Mouse (Mus musculus) lung, adult 2 months (tissue): ENCODE measurements around the gene Baz2b. TPM values are rescaled to one million over a fixed set of nuclear protein-coding genes. Genes with fewer than 3 reads are reported as not detected.

Experiments
- DNase-seq: peaks from one replicate; pipeline ENCODE4 v3.0.0; 2022
- H3K4me1 ChIP-seq: fragments of 200-500 bp; 2 replicates; pipeline ENCODE4 v1.6.1; 2011; ENCODE audit warnings: low read length; ENCODE audit not compliant: control insufficient read depth, insufficient read depth
- H3K4me3 ChIP-seq: fragments of 200-500 bp; replicated peaks from 2 replicates; pipeline ENCODE3; 2011; ENCODE audit warnings: low read depth, mild to moderate bottlenecking, control low read depth, low read length; ENCODE audit errors: extremely low read depth
- CTCF ChIP-seq: fragments of 200-500 bp; IDR thresholded peaks from 2 replicates; pipeline ENCODE4 v1.5.1; 2011; ENCODE audit warnings: mild to moderate bottlenecking, low read length, control low read depth; ENCODE audit not compliant: insufficient read depth
- POLR2A ChIP-seq: fragments of 200-500 bp; IDR thresholded peaks from 2 replicates; pipeline ENCODE4 v1.6.1; 2011; ENCODE audit warnings: low read depth, mild to moderate bottlenecking, control low read depth, low read length, borderline replicate concordance; ENCODE audit errors: extremely low read depth
- WGBS: fragments of 180-500 bp; shearing (Covaris S2); methylation state at CpG from one replicate; pipeline ENCODE4 v1.1.7; 2018; 5-methylcytosine and 5-hydroxymethylcytosine counted together
- polyA plus RNA-seq: library from polyadenylated mRNA; depleted of rRNA; stranded (reverse); fragments of >200 nt; gene quantifications from 2 replicates; pipeline ENCODE4 v1.2.3, GENCODE M21; 2012; rRNA removed

Gene Baz2b
- 17.3 and 21.9 TPM in 2 replicates for polyA plus RNA-seq

GRCm38 (mm10) chr2:60209703-60210651 is at the start of gene Baz2b, which contains the start of gene March7:
Gene Baz2b, minus strand, starts transcription at chr2:60209839.
Gene March7, plus strand, starts transcription at chr2:60209887.
- Histone ChIP-seq H3K4me3 (peak within 1 kb of the TSS; percentile 99), H3K4me1 (peaks cover 24% of the 10 kb centered on the region)
- WGBS: 1% methylated on average over 81 of the region's 109 CpGs
- TF ChIP-seq POLR2A: peak; percentile 51; the same call in 1 of the 2 replicates
- no peak for TF ChIP-seq CTCF
- peak; percentile 85 for DNase-seq

DNA sequence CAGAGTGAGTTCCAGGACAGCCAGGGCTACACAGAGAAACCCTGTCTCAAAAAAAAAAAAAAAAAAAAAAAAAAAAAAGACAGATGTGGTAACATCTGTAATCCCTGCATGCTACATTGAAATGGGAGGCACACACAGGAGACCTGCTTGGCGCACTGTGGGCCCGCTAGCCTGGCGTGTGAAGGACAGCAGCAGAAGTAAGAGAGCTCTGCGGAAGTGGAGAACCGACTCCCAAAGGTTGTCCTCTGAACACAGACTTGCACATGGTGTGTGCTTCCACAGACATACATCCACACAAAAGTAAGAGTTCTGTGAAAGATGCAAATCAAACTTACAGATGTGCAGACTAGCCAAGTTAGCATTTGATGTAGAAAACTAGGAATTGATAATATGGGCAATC is 49.5 kb upstream of the Baz2b start:
- 95% methylated on average over 5 of the region's 5 CpGs for WGBS
- Histone ChIP-seq H3K4me3 (no peak overlapping the region), H3K4me1 (no peaks in the 10 kb centered on the region)
- DNase-seq: no peak
- no peak for TF ChIP-seq POLR2A
- no peak for TF ChIP-seq CTCF

DNA sequence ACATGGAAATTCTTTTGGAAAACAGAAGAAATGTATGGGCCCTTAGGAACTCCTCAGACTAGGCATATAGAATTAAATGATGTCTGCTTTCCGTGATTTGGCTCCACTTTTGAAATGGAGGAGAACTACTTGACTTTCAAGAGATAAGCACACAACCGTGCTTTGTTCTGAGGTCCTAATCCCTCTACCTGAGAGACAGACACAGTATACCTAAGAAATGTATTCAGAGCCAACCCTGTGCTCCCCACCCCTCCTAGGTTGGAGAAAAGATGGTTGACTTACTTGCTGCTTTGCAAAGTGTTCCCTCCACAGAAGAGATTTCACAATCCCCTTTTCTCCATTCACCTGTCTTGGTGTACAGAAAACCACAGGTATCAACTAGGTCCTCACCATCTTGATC is 47.1 kb upstream of the Baz2b start:
- Histone ChIP-seq H3K4me3 (no peak overlapping the region), H3K4me1 (no peaks in the 10 kb centered on the region)
- WGBS: 73% methylated on average over 2 of the region's 2 CpGs
- TF ChIP-seq POLR2A (no peak), CTCF (no peak)
- no peak for DNase-seq

DNA sequence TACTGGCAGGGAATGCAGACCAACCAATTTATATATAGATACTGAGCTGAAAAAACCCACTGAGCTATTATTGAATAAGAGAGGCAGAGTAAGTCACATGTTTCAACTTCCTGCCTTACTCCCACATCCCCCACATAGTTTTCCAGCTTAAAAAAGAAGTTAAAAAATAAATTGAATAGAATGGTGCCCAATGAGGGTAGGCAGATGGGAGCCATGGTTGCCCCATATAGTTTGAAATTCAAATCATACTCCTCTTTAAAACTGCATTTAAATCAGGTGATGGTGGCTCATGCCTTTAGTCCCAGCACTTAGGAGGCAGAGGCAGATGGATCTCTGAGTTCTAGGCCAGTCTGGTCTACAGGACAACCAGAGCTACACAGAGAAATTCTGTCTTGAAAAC is 43.9 kb upstream of the Baz2b start:
- Histone ChIP-seq H3K4me1 (no peaks in the 10 kb centered on the region), H3K4me3 (no peak overlapping the region)
- TF ChIP-seq POLR2A (no peak), CTCF (no peak)
- no peak for DNase-seq

DNA sequence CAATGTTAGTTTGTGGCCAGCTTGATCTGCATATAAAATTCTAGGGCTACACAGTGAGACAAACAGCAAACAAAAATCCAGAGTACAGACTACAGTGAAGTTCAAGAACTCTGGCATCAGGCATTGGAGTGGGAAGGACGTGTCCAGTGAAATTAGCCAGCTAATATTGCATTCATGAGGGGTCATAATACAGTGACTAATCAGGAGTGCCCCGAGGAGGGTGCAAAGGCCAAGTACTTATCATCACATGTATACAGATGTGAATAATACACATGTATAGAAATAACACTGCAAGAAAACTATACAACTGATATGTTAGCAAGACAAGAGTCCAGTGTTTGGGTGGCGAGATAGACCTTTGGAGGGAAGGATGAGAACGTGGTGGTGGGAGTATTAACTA is 43.1 kb upstream of the Baz2b start:
- WGBS: 73% methylated on average over 4 of the region's 4 CpGs
- no peak for DNase-seq
- H3K4me3 ChIP-seq: no peak overlapping the region

DNA sequence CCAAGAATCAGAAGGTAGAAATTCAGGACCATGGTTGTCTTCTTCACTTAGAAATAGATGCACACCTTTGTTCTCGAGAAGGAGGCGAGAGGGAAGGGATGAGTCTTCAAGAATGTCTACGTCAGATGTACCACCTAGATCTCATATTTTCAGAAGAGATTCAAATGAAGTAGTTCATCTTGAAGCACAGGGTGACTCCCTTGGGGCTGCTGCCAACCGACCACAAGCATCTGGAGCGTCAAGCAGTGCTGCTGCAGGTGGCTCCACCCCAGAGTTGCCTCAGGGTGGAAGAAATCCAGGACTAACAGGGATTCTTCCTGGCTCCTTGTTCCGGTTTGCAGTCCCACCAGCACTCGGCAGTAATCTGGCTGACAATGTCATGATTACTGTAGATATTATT is 24.9 kb upstream of the Baz2b start:
- no peak overlapping the region for H3K4me3 ChIP-seq
- DNase-seq: no peak
- TF ChIP-seq POLR2A (no peak), CTCF (no peak)
- no peaks in the 10 kb centered on the region for H3K4me1 ChIP-seq
- WGBS: 78% methylated on average over 7 of the region's 7 CpGs

More for the DNA sequence above, 43.1 kb upstream of the Baz2b start:
- no peaks in the 10 kb centered on the region for H3K4me1 ChIP-seq
- no peak for TF ChIP-seq POLR2A
- no peak for TF ChIP-seq CTCF

DNA sequence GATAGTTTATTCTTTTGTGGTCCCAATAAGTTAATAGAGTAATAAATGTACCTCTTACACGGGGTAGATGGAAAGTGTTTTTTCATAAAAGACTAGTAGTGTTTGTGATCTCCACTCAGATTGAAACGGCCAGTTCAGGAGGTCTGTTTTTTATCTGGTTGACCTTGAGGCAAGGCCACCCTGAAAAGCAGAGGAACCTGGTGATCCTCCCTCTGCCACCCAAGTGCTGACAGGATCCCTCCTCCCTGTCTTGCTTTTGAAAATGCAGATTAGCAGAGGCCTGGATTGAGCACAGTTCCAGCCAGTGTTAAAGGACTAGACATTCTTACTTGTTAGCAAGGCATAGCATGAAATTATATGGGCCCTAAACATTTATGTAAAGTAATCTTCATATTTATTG is 23.5 kb upstream of the Baz2b start:
- TF ChIP-seq CTCF (no peak), POLR2A (no peak)
- H3K4me3 ChIP-seq: no peak overlapping the region
- WGBS: 45% methylated on average over 2 of the region's 2 CpGs
- H3K4me1 ChIP-seq: no peaks in the 10 kb centered on the region
- no peak for DNase-seq

DNA sequence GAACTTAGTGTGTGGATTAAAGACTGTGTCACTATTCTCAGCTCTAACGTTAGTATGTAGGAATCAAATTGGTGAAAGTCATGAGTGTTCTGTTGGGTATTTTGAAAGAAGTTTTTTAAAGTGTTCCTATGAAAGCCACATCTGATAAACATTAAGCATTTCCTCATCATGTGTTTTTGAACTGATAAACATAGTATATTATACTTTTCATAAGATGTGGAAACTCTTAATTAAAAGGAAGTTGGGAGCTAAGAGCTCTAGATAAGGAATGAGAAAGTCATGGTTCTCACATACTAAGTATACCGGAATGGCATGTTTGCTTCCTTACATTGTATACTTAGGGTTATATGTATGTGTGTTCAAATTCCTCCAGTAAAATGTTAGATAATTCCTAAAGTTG is 20.7 kb upstream of the Baz2b start:
- TF ChIP-seq CTCF (no peak), POLR2A (no peak)
- no peak overlapping the region for H3K4me3 ChIP-seq
- DNase-seq: no peak
- no peaks in the 10 kb centered on the region for H3K4me1 ChIP-seq
- 66% methylated on average over 2 of the region's 2 CpGs for WGBS

DNA sequence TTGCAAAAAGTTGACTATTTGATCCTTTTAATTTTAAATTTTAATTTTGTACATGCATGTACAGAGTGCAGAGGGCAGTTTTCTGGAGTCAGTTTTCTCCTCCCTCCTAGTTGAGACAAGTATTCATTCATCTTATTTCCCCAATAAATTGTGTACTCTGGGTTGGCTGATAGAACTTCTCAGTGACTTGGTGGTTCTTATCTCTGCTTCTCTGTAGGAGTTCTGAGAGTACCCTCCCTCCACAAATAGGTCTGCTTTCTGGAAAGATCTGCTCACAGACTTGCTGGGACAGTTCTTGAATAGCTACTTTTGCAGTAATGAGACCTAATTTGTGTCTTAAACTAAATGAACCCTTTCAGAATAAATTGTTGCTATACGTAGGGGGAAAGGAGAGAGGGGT is 18.8 kb upstream of the Baz2b start:
- DNase-seq: no peak
- no peak for TF ChIP-seq CTCF
- TF ChIP-seq POLR2A: no peak
- Histone ChIP-seq H3K4me3 (no peak overlapping the region), H3K4me1 (peaks cover 3% of the 10 kb centered on the region)
- WGBS: 86% methylated on average over 1 of the region's 1 CpGs

DNA sequence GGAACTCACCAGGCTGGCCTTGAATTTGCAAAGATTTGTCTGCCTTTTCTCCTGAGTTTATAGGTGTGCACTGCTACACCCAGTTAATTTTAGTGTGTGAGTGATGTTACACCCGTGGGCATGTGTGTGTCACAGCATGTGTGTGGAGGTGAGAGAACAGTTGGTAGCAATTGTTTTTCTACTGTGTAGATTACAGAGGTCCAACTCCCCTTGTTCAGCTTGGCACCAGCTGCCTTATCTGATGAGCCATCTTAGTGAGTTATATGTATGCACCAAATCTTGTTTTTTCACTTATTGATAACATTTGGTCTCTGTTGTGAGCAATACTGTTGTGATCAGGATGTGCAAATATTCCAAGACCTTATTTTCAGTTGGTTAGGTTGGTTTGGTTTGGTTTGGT is 13.8 kb upstream of the Baz2b start:
- Histone ChIP-seq H3K4me3 (no peak overlapping the region), H3K4me1 (peaks cover 11% of the 10 kb centered on the region)
- TF ChIP-seq CTCF (no peak), POLR2A (no peak)
- 39% methylated on average over 1 of the region's 1 CpGs for WGBS
- no peak for DNase-seq
